Mouse (Mus musculus) kidney, postnatal 0 days (tissue): ENCODE results near the gene Tgfbr3. TPM values are rescaled to one million over a fixed set of nuclear protein-coding genes. Genes with fewer than 3 reads are reported as not detected.

Source experiments
- ATAC-seq: fragments of 200-750 bp; cut with Nextera tagmentation; replicated peaks from 2 replicates; pipeline ENCODE4 v1.8.0; 2017; ENCODE audit warnings: low read depth, moderate number of reproducible peaks, moderate TSS enrichment, moderate library complexity; ENCODE audit not compliant: low FRiP score
- DNase-seq: peaks from one replicate; pipeline ENCODE4 v3.0.0-alpha.2; 2016; ENCODE audit warnings: low spot score
- H3K27ac ChIP-seq: fragments of 300-500 bp; sonication (generic); 2 replicates; pipeline ENCODE4 v1.5.1; 2014; ENCODE audit warnings: mild to moderate bottlenecking
- H3K27me3 ChIP-seq: fragments of 300-500 bp; sonication (generic); 2 replicates; pipeline ENCODE4 v1.6.1; 2014; ENCODE audit warnings: low read length, mixed read lengths; ENCODE audit not compliant: insufficient read depth
- H3K36me3 ChIP-seq: fragments of 300-500 bp; sonication (generic); 2 replicates; pipeline ENCODE4 v1.6.1; 2014; ENCODE audit warnings: low read length, mixed read lengths; ENCODE audit not compliant: insufficient read depth
- H3K4me1 ChIP-seq: fragments of 300-500 bp; sonication (generic); replicated peaks from 2 replicates; pipeline ENCODE4 v1.6.1; 2014; ENCODE audit warnings: antibody characterized with exemption, low read length, mixed read lengths; ENCODE audit not compliant: insufficient read depth
- H3K4me2 ChIP-seq: fragments of 300-500 bp; sonication (generic); 2 replicates; pipeline ENCODE4 v1.6.1; 2014; ENCODE audit warnings: mild to moderate bottlenecking, low read length, moderate library complexity, mixed read lengths
- H3K4me3 ChIP-seq: fragments of 300-500 bp; sonication (generic); replicated peaks from 2 replicates; pipeline ENCODE4 v1.5.1; 2014; ENCODE audit warnings: low read depth, low read length
- H3K9ac ChIP-seq: fragments of 300-500 bp; sonication (generic); 2 replicates; pipeline ENCODE4 v1.6.1; 2014; ENCODE audit warnings: low read depth, low read length
- H3K9me3 ChIP-seq: fragments of 300-500 bp; sonication (generic); replicated peaks from 2 replicates; pipeline ENCODE4 v1.6.1; 2016; ENCODE audit warnings: low read length, inconsistent platforms, mixed read lengths
- CTCF ChIP-seq: IDR thresholded peaks from 2 replicates; pipeline ENCODE4 v1.5.1; 2016; ENCODE audit warnings: antibody characterized with exemption, low read depth, mild to moderate bottlenecking, moderate library complexity
- WGBS: fragments of 180-500 bp; shearing (Covaris S2); extraction: QIAGEN DNeasy Blood & Tissue Kit; methylation state at CpG from one replicate; pipeline ENCODE4 v1.1.7; 2014; 5-methylcytosine and 5-hydroxymethylcytosine counted together
- polyA plus RNA-seq: library from polyadenylated mRNA; unstranded; fragments of >200 nt; fragmentation: Nextera tagmentation; extraction: Ambion mirVana; gene quantifications from 2 replicates; pipeline ENCODE4 v1.2.1, GENCODE M21; 2015

Gene Tgfbr3
- polyA plus RNA-seq, 1 experiment from 2014 or later, result 10.8 TPM

- Histone ChIP-seq H3K36me3 (0 out of 2 replicates have a peak, but pooled peaks cover 4% of the 10 kb centered on the region), H3K27ac (no peak overlapping the region), H3K4me3 (no peak overlapping the region), H3K9ac (no peak overlapping the region), H3K4me1 (peaks cover 5% of the 10 kb centered on the region; the same call in 1 of the 2 replicates), H3K4me2 (no peak overlapping the region), H3K9me3 (no peaks in the 10 kb centered on the region), H3K27me3 (no peaks in the 10 kb centered on the region)
- no peak for ATAC-seq
- no peak for DNase-seq
- TF ChIP-seq CTCF, result no peak
- WGBS, result 89% methylated on average over 5 of the region's 5 CpGs
Measured at GRCm38 (mm10) chr5:107143406-107143805, 146.0 kb downstream of the Tgfbr3 start.

- 86% methylated on average over 5 of the region's 5 CpGs for WGBS
Measured at GRCm38 (mm10) chr5:107142791-107143190, 146.6 kb downstream of the Tgfbr3 start.

GRCm38 (mm10) chr5:107141375-107141774, 148.1 kb downstream of the Tgfbr3 start:
- Histone ChIP-seq H3K27me3 (no peaks in the 10 kb centered on the region), H3K4me1 (no peaks in the 10 kb centered on the region), H3K9me3 (no peaks in the 10 kb centered on the region), H3K36me3 (0 out of 2 replicates have a peak, but pooled peaks cover 4% of the 10 kb centered on the region), H3K9ac (no peak overlapping the region), H3K27ac (no peak overlapping the region), H3K4me2 (no peak overlapping the region), H3K4me3 (no peak overlapping the region)
- 78% methylated on average over 5 of the region's 5 CpGs for WGBS
- no peak for TF ChIP-seq CTCF
- DNase-seq (no peak), ATAC-seq (no peak)

More at GRCm38 (mm10) chr5:107142791-107143190, 146.6 kb downstream of the Tgfbr3 start:
- Histone ChIP-seq H3K4me2 (no peak overlapping the region), H3K4me1 (no peaks in the 10 kb centered on the region), H3K27ac (no peak overlapping the region), H3K36me3 (0 out of 2 replicates have a peak, but pooled peaks cover 4% of the 10 kb centered on the region), H3K9ac (no peak overlapping the region), H3K4me3 (no peak overlapping the region), H3K27me3 (no peaks in the 10 kb centered on the region), H3K9me3 (no peaks in the 10 kb centered on the region)
- no peak for DNase-seq
- no peak for TF ChIP-seq CTCF
- ATAC-seq, result no peak

GRCm38 (mm10) chr5:107139800-107140651, 149.4 kb downstream of the Tgfbr3 start:
- H3K27ac ChIP-seq, result no peak overlapping the region
- no peaks in the 10 kb centered on the region for H3K9me3 ChIP-seq
- H3K27me3 ChIP-seq, result no peaks in the 10 kb centered on the region
- H3K4me1 ChIP-seq, result no peaks in the 10 kb centered on the region
- no peak overlapping the region for H3K4me3 ChIP-seq
- ATAC-seq (no peak), DNase-seq (no peak)
- WGBS, result 90% methylated on average over 11 of the region's 11 CpGs
- no peak for TF ChIP-seq CTCF
- no peak overlapping the region for H3K4me2 ChIP-seq
- 0 out of 2 replicates have a peak, but pooled peaks cover 4% of the 10 kb centered on the region for H3K36me3 ChIP-seq
- no peak overlapping the region for H3K9ac ChIP-seq

GRCm38 (mm10) chr5:107133336-107133735, 156.1 kb downstream of the Tgfbr3 start:
- no peak overlapping the region for H3K4me2 ChIP-seq
- WGBS, result 73% methylated on average over 2 of the region's 2 CpGs
- TF ChIP-seq CTCF, result no peak
- H3K36me3 ChIP-seq, result peaks cover 5% of the 10 kb centered on the region; the same call in 1 of the 2 replicates
- no peak overlapping the region for H3K4me3 ChIP-seq
- H3K27me3 ChIP-seq, result no peaks in the 10 kb centered on the region
- no peak overlapping the region for H3K27ac ChIP-seq
- no peaks in the 10 kb centered on the region for H3K9me3 ChIP-seq
- H3K4me1 ChIP-seq, result no peaks in the 10 kb centered on the region
- no peak overlapping the region for H3K9ac ChIP-seq
- DNase-seq, result no peak
- ATAC-seq, result no peak

GRCm38 (mm10) chr5:107132231-107132630, 157.2 kb downstream of the Tgfbr3 start:
- H3K4me2 ChIP-seq, result no peak overlapping the region
- no peaks in the 10 kb centered on the region for H3K4me1 ChIP-seq
- H3K27me3 ChIP-seq, result no peaks in the 10 kb centered on the region
- H3K9me3 ChIP-seq, result no peaks in the 10 kb centered on the region
- ATAC-seq (no peak), DNase-seq (no peak)
- H3K9ac ChIP-seq, result no peak overlapping the region
- H3K36me3 ChIP-seq, result peaks cover 5% of the 10 kb centered on the region; the same call in 1 of the 2 replicates
- H3K4me3 ChIP-seq, result no peak overlapping the region
- TF ChIP-seq CTCF, result no peak
- no peak overlapping the region for H3K27ac ChIP-seq
- 59% methylated on average over 8 of the region's 8 CpGs for WGBS
